Mouse (Mus musculus) layer of hippocampus, postnatal 10 days (tissue): ENCODE data around the gene Vps35l. TPM values are rescaled to one million over a fixed set of nuclear protein-coding genes. Genes with fewer than 3 reads are reported as not detected.

ENCODE experiments used
- DNase-seq, 2 experiments: peaks; one replicate each; pipeline ENCODE4 v3.0.0; 2021; ENCODE audit warnings: low spot score in 2 of 2
- total RNA-seq, 2 experiments: library from RNA; stranded (reverse); gene quantifications; 2 replicates each; pipeline ENCODE4 v1.2.3; 2021

Gene Vps35l
- total RNA-seq, 2 experiments from 2014 or later, result 71.1 to 77.8 TPM

GRCm38 (mm10) chr7:118733225-118733624 is 6.8 kb upstream of the Vps35l start:
- DNase-seq, result no peak

- no peak for DNase-seq
Measured at GRCm38 (mm10) chr7:118738730-118739129, 1.3 kb upstream of the Vps35l start.

- peak; percentile 97 for DNase-seq
Measured at GRCm38 (mm10) chr7:118740532-118741338, 709 bp downstream of the Vps35l start.

DNA sequence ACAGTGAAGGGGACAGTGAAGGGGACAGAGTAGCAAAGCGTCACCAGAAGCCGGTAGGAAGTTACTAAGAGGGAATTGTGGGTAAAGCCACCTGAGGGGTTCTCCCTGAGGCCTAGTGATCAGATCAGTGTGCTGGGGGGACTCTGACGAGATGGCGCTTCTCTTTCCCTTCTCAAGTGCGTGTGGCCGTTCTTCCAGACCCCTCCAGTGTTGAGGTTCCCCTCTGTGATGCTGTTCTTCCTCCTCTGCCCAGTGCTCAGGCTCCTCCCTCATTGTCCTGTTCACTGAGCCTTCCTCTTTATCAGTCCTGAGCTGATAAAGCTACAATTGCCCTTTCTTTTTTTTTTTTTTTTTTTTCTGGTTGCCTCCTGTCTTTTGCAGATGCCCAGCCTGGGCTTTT is 2.3 kb downstream of the Vps35l start:
- DNase-seq, result no peak

DNA sequence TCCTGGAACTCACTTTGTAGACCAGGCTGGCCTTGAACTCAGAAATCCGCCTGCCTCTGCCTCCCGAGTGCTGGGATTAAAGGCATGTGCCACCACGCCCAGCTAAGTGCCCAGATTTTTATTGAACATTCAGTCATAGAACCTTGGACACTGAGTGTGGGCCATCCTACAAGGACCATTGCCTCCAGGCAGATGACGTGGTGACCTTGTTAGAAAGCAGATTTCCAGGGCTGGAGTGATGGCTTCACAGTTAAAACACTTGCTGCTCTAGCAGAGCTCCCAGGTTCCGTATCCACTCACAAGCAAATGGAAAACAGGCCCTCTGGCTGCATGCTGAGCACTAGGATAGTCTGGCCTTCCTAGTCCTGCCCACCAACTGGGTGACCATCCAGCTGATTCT is 4.7 kb downstream of the Vps35l start:
- no peak for DNase-seq

- peak; percentile 37 to 56 for DNase-seq
Measured at GRCm38 (mm10) chr7:118747891-118748672, 8.1 kb downstream of the Vps35l start.

- DNase-seq, result no peak
Measured at GRCm38 (mm10) chr7:118749706-118750105, 9.7 kb downstream of the Vps35l start.

DNA sequence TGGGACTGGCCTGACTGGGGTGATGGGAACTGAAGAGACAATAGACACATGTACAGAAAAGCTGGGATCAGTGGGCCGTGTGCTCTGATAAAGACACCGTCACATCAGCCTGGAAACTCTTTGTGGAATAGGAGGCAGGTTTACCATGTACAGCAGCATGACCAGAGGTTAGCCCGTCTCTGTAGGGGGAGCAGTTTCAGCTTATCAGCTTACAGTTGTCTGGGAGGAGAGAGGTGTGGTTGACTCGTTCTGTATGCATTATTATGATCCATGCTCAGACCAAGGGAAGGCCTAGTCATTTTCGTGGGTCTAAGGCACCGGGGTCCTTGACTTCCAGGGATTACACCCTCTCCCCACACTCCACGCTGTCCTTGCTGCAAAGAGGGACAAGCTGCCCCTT is 11.6 kb downstream of the Vps35l start:
- no peak for DNase-seq

GRCm38 (mm10) chr7:118755756-118756155 is 15.7 kb downstream of the Vps35l start:
- no peak for DNase-seq

DNA sequence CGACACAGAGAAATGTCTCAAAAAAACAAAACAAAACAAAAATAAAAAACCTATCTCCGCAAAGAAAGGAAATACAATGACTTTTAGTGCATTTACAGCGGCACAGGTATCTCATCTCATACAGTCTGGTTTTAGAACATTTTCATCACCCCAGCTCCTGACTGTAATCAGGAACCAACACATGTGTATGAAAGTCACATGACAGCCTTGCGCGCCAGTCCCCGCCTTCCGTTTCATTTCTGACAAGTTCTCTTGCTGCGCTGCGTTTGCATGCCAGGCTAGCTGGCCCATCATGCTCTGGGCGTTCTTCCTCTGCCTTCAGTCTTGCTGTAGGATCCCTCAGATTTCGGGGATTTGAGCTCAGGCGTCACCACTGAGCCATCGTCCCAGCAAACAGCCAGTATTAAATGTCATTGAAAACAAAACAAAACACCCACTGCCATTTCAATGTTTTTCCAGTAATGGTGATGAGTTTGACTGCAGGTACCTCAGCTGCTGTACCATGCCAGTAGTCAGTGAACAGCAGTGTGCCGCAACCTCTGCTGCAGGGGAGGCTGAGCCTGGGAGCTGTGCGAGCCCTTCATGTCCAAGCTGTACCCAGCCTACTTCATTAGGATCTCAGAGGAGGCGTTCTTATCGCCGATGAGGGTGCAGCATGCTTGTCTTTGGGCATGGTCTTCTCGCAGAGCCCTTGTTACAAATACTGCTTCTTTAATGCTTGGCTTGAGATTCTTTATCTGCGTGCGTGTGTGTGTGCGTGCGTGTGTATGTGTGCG is 16.7 kb downstream of the Vps35l start:
- no peak for DNase-seq

GRCm38 (mm10) chr7:118758369-118758768 is 18.3 kb downstream of the Vps35l start:
- no peak for DNase-seq

GRCm38 (mm10) chr7:118759372-118759771 is 19.3 kb downstream of the Vps35l start:
- no peak for DNase-seq

GRCm38 (mm10) chr7:118763939-118764338 is 23.9 kb downstream of the Vps35l start:
- no peak for DNase-seq

DNA sequence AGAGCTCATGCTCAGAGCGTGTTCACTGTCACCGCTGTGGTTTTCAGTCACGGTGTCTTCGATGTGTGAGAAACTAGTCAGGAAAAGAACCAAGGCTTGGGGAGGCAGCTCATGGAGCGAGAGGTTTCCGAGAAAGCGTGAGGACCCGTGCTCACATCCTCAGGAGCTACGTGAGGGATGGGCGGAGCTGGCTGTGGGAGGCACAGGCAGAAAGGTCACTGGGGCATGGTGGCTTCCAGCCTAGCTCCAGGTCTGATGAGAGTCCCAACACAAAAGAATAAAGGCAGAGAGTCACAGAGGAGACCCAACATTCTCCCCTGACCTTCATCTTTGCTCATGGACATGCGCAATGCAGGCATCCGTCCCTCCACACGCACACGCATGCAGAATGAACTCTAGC is 24.7 kb downstream of the Vps35l start:
- DNase-seq, result no peak

GRCm38 (mm10) chr7:118765604-118766003 is 25.6 kb downstream of the Vps35l start:
- no peak for DNase-seq

DNA sequence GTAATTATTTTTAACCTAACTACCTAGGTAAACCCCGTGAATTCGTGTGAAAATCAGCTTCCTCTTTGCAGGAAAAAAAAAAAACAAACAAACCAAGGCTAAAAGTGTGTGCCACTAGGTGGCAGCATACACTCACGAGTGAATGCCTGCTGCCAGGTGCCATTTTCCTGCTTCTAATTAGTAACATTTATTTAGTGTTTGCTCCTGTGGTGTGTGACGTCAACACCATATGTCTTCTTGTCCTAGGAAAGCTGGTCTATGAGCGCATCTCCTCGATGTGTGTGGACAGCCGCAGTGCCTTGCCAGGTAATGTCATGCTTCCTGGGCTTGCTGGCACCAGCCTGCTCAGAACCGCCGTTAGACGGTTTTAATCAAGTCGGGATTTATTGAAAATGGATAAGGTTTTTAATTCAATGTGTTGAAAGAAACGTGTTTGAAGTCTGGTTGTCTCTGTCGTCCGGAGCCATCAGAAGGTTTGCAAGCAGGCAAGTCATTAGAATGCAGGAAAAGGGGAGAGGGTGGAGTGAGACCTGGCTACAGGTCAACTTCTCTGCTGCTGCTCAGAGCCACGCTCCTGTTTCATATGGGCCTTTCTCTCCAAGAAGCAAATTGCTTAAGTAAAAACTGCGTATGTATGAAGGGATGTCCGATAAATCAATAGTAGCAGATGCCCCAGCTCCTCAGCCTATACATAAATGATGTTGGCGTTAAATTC is 26.2 kb downstream of the Vps35l start:
- peak; percentile 75 to 82 for DNase-seq

DNA sequence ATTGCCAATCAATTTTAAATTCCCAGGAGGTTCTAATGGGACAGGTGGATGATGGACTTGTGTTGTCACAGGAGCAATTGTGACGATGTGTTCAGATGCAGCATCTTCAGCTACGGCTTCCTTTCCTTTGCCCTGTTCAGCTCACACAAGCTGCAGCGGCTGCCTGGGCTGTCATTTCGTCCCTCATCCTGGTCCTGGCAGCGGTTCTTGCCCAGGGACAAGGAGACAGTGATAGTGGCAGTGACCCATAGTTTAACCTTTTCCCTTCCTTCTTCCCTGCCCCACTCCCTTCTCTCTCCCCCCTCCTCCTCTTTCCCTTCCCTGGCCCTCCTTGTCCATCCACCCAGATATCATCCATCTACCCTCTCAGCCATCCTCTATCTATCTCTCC is 26.8 kb downstream of the Vps35l start:
- DNase-seq, result no peak

DNA sequence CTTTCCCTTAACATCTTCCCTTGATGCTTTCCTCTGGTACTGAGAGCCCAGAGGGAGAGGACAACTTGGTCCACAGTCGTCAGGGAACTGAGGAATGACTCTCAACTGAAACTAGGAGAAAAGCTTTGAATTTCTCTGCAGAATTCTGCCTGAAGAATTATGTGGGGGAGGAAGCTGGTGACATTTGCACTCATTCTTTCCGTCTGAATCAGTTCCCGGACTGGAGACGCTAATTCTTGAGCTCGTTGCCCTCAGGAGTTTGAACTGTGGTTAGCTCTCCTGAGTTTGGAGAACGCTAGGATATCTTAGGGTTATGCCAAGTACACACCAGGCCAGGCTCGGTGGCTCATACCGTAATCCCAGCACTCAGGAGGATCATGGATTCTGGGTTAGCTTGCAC is 29.2 kb downstream of the Vps35l start:
- no peak for DNase-seq

GRCm38 (mm10) chr7:118769655-118770054 is 29.6 kb downstream of the Vps35l start:
- no peak for DNase-seq

DNA sequence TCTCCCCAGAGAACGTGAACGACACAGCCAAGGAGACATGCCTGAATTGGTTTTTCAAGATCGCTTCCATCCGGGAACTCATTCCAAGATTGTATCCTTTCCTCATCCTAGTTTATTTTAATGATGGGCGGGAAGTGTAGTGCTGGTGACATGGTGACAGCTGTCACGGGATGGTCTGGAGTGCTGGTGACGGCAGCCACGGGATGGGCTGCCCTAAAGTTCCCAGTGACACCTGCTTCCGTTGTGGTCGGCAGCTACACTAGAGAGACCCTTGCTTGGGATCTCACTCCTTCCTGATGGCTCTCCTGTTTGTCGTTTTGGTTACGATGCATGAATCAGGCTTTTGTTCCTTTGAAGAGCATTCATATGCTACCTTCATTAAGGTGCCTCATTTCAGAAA is 33.0 kb downstream of the Vps35l start:
- no peak for DNase-seq

DNA sequence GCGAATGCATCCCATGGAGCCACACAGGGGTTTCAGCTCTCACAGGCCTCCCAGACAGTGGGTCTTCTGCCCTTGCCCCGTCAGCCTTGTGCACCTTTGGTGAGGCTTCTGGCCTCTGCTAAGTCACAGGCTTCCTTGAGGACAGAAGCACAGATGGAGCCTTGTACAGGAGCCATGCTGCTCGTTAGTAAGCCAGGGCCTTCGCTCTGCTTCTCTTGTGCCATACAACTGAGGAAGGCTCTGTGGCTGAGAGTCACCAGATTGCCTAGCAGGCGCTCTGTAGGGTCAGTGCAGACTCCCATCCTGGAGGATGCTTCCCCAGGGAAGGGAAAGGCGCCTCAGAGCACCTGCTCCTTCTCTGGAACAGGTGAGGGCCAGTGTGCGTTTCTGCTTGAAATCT is 36.0 kb downstream of the Vps35l start:
- DNase-seq, result no peak
